Mouse (Mus musculus): Measurements from ENCODE around the gene Slc5a11.

Slc5a11 gene

GRCm38 (mm10) chr7:123215138-123215537, 558 bp downstream of the Slc5a11 start:
- DNase-seq: no peak

GRCm38 (mm10) chr7:123217448-123218354, 3.1 kb downstream of the Slc5a11 start:
- no peak for DNase-seq

- DNase-seq: no peak
These were observed 4.0 kb downstream of the Slc5a11 start for GRCm38 (mm10) chr7:123218620-123219019.

- no peak for DNase-seq
These were observed 5.4 kb downstream of the Slc5a11 start for GRCm38 (mm10) chr7:123219781-123220632.

- no peak for DNase-seq
These were observed 6.0 kb downstream of the Slc5a11 start for GRCm38 (mm10) chr7:123220633-123220942.

GRCm38 (mm10) chr7:123224076-123224475, 9.5 kb downstream of the Slc5a11 start:
- DNase-seq: no peak

GRCm38 (mm10) chr7:123225159-123225558, 10.6 kb downstream of the Slc5a11 start:
- DNase-seq: no peak

GRCm38 (mm10) chr7:123235449-123235848, 20.9 kb downstream of the Slc5a11 start:
- DNase-seq: peak; percentile 26

- DNase-seq: no peak
These were observed 24.0 kb downstream of the Slc5a11 start for GRCm38 (mm10) chr7:123238621-123239020.

- DNase-seq: no peak
These were observed 25.5 kb downstream of the Slc5a11 start for GRCm38 (mm10) chr7:123240064-123240463.

- DNase-seq: no peak
These were observed 27.7 kb downstream of the Slc5a11 start for GRCm38 (mm10) chr7:123242241-123242640.

GRCm38 (mm10) chr7:123244833-123245232, 30.3 kb downstream of the Slc5a11 start:
- no peak for DNase-seq

- no peak for DNase-seq
These were observed 32.0 kb downstream of the Slc5a11 start for GRCm38 (mm10) chr7:123246504-123247084.

GRCm38 (mm10) chr7:123248166-123248565, 33.6 kb downstream of the Slc5a11 start:
- no peak for DNase-seq

- no peak for DNase-seq
These were observed 36.8 kb downstream of the Slc5a11 start for GRCm38 (mm10) chr7:123251343-123251742.

GRCm38 (mm10) chr7:123253396-123253795, 38.8 kb downstream of the Slc5a11 start:
- DNase-seq: no peak

- no peak for DNase-seq
These were observed 39.8 kb downstream of the Slc5a11 start for GRCm38 (mm10) chr7:123254196-123254970.

- no peak for DNase-seq
These were observed 43.5 kb downstream of the Slc5a11 start for GRCm38 (mm10) chr7:123258103-123258502.

GRCm38 (mm10) chr7:123273056-123273455, 58.5 kb downstream of the Slc5a11 start:
- no peak for DNase-seq

GRCm38 (mm10) chr7:123276568-123276967, 62.0 kb downstream of the Slc5a11 start:
- DNase-seq: no peak

GRCm38 (mm10) chr7:123279797-123280196, 65.2 kb downstream of the Slc5a11 start:
- DNase-seq: no peak

GRCm38 (mm10) chr7:123283826-123284225, 69.2 kb downstream of the Slc5a11 start:
- DNase-seq: no peak

GRCm38 (mm10) chr7:123285896-123286295, 71.3 kb downstream of the Slc5a11 start:
- DNase-seq: no peak
